Mouse (Mus musculus) megakaryocyte progenitor cell, adult 5-6 weeks (primary cell): ENCODE measurements around the gene Ephb1. TPM values are rescaled to one million over a fixed set of nuclear protein-coding genes. Genes with fewer than 3 reads are reported as not detected.

Experiments
- ATAC-seq: replicated peaks from 2 replicates; pipeline ENCODE4 v1.8.0; 2016; ENCODE audit warnings: mild to moderate bottlenecking, moderate TSS enrichment, inconsistent platforms; ENCODE audit not compliant: poor library complexity
- total RNA-seq, 2 experiments: library from RNA; stranded (forward) in 1 of 2; stranded (reverse) in 1 of 2; fragments of 157-497, 149-512 nt in 1 of 2; fragments of 200-1000 nt in 1 of 2; gene quantifications; 2 replicates each; pipeline versions ENCODE4 v1.2.3 to v1.2.4; 2015 to 2017

The Ephb1 gene
- total RNA-seq, 2 experiments from 2014 or later: not detected

DNA sequence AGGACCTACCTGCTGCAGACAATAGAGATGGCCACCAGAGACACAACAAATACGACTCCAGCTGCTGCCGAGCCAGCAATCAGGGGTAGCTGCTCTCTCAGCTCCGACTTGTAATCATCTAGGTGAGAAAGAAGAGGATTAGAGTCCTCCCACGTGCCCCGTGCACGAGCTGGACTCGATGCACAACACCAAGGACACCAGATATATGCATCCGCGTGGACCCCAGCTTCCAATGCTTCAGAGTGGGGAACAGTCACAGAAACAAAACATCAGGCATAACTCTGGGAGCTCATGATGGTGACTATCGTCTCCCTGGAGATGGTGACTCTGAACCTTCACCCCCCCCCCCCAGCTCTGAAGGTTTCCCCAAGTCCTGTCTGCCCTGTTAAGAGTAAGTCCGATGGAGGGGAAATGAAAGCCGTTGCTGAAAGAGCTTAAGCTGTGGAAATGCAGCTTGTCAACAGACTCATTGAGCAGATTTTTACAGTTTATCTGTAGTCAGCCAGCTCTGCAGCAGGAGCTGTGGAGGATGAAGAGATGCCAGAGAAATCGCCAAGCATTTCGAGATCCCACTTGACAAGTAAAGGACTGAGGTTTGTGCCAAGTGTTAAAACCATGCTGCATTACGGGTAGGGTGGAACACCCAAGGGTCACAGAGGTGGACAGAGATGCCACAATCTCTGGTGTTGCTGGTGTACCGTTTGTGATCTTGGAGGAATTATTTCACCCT is 357.6 kb downstream of the Ephb1 start:
- no peak for ATAC-seq

DNA sequence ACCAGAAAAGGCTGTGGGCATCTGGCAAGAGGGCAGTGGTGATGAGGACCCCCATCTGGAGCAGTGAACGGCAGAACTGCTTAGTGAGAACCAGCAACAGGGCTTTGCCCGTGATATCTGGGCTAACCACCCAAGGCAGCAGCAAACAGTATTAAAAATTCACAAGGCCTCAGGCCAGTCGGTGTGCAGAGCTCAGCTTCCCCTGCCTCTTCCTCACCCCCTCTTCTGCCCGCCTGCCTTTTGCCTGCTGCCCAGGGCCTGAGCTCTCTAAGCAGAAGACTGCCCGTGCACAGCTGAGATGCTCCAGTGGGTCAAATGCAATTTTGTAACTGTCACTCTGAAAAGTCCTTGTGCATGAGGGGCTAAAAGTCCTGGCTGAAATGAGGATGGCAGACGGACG is 358.3 kb downstream of the Ephb1 start:
- peak; percentile 13 for ATAC-seq

DNA sequence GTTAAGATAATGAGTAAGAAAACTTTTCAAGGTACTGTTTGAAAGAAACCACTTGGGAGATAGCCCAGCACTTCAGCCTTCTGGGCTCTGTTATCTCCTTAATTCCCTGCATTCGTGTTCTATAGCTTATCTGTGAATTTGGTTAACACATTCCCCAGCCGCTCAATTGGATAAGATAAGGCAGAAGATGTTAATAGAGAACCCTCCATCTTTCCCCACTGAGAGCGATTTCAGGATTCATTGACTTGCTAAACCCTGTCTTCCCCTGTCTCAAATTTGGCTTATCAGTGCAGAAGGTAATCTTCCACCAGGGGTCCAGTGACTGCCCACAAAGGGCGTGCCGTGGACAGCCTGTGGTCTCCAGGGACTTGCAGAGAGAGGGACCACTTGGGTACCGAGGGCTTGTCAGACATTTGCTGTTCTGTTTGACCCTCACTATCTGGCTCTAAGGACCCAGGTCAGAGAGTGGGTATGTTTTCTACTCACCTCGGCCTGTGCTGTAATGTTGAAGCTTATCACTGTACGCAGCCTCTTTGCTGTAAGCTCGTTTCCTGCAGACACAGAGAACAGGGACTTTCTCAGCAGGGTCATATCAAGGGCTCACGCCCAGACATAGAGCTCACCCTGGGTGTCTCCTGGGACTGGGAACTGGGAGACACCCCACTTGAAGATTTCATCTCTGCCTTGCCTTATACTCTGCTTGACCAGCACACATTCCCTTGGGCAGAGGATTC is 358.9 kb downstream of the Ephb1 start:
- ATAC-seq: peak; percentile 83

DNA sequence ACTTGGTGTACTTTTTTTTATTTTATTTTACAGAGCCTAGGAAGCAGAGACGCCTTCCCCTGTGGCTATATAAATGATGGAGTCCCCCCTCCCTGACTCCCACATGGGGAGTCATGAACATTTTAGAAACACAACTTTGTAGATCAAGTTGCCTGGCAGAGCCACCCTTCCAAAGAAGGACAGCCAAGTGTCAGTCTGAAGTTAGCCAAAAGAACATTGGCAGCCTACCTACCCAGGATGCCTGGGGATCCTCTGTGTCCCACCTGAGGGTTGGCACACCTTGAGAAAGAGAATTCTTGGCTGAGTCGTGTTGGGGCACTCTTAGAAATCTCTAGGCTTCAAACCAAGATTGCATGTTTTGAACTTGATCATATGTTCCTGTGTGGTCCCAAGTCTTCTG is 360.4 kb downstream of the Ephb1 start:
- no peak for ATAC-seq

DNA sequence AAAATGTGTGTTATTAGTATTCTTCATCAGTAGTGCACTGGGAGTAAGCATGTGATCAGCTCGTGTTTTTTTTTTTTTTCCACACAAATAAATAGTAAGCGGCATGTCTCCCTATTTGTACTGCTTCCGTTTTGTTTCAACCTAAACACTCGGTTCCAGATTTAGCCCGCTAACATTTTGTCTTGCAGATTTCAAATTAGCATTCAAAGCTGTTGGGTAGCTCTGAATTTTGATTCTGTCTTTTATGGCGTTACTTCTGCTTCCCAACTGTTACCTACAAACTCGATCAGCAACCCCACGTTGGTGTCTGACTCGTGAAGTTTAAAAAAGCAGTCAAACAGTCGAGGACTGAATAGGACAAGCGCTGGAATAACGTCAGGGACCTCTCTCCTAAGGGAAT is 363.7 kb downstream of the Ephb1 start:
- ATAC-seq: no peak

DNA sequence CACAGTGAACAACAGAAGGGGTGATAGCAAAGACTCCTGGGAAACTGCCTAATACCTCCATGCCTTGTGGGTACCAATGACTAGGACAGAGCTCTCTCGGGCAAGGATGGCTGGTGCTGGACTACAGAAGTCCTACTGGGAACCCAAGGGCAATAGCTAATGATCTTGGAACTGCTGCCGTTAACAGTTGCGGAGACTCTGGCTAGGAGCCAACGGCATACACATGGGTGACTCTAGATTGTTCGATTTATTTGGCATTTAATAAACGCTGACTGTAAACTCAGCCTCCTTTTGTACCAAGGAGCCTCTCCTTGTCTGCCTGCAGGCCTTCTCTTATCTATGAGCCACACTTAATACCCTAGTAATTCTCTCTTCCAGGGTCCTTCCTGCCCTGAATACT is 364.5 kb downstream of the Ephb1 start:
- peak; percentile 18; the same call in 1 of the 2 replicates for ATAC-seq

DNA sequence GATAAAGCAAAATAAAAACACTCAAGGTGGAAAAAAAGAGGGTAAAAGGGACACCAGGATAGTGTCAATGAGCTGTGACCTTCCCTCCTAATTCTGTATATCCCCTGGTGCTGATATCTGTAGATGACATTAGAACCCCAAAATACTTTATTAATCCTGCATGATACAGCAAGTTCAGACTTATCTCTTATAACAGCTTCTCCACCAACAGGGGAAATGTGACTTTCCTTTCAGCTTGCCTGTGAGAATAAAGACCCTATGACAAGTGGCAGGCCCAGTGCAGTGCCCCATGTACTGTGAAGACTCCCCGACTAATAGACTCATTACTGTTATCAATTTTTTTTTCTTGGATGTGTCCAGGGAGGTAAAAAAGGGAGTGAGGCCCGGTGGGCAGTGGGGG is 367.6 kb downstream of the Ephb1 start:
- peak; percentile 56 for ATAC-seq

DNA sequence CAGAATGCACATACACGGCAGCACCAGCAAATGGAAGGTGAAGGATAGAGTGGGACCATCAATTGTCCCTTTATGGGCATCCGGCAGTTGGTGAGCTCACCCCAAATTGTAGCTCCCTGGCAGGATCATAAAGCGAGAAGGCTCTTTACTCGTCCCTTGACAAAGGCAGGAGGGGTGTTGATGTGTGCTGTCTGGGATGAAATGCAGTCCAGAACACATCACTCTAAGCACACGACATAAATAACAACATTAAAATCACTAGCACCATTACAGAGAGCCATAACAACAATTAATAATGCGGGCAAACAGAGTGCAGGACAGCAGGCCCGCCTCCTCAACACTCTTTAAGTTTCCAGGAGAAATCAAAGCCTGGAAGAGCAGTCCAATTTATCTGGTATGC is 372.1 kb downstream of the Ephb1 start:
- ATAC-seq: no peak

DNA sequence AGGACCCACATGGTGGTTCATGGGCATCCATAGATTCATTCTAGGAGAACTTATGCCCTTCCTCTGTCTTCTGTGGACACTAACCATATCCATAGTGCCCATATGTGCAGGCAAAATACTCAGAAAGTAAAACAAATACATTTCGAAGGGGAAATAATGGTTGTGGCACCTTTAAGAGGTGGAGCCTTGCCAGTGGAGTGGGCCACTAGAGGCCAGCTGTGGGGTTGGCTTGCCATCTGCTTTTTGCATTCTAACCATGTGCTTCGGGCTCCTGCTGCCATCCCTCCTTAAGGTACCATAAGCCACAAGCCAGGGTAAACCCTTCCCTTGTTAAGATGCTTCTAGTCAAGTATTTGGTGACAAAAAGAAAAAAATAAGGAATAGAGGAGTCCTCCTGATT is 373.3 kb downstream of the Ephb1 start:
- no peak for ATAC-seq

DNA sequence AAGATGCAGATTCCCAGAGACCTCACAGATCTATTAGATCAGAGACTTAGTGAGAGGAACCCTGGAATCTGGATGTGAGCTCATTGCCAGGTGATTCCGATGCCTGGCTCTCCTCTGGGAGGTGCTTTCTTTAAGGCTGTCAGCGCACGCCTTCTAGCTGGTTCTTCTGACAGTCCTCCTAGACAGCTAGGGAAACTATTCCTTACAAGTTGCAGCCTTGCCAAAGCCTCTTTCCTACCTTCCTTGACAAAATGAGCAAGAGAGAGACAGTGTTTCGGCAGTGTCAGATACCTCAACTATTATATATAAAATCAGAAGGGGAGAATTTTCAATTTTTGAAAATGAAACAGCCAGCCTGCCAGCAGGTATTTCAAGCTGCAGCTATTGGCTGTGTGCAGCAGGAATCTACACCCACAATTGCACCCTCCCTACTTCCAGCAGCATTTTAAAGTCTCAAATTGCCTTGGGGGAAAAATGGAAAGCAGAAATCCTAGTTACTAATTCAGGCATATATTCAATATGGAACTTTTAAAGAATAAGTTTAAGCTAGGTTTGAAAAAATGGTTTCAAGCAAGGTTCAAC is 377.5 kb downstream of the Ephb1 start:
- ATAC-seq: no peak

DNA sequence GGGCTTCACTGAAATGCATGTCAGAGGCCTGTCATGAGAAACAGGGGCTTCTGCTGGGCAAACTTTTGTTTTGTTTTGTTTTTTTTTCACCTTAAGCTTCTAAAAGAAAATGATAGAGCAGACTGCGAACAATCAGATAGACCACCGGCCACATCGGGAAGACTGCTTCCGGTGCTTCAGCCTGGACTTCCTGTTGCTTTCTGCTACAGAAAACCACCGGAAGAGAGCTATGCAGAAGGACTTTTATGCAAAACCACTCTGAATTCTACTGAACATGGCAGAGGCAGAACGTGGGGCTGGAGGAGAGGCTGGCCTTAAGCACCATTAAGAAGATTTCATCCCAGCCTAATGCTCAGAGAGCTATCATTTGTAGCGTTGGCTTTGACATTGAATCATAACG is 382.2 kb downstream of the Ephb1 start:
- ATAC-seq: peak; percentile 69

DNA sequence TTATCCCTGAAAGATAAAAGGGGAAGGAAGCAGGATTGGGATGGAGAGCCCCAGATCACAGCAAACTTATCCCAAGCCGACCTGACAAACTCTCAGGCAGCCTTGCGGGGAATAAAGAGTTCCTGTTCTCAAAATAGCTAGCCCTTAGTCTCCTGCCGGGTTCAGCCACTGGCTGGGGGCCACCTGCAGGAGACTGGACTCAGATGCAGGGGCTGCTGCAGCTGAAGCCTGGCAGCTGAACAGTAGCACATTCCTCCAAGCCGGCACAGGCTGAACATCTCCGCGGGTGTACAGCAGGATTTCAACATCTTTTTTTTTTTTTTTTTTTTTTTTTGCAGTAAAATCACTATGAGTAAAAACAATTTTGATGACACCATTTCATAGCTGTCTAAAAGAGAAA is 382.7 kb downstream of the Ephb1 start:
- ATAC-seq: peak; percentile 73

DNA sequence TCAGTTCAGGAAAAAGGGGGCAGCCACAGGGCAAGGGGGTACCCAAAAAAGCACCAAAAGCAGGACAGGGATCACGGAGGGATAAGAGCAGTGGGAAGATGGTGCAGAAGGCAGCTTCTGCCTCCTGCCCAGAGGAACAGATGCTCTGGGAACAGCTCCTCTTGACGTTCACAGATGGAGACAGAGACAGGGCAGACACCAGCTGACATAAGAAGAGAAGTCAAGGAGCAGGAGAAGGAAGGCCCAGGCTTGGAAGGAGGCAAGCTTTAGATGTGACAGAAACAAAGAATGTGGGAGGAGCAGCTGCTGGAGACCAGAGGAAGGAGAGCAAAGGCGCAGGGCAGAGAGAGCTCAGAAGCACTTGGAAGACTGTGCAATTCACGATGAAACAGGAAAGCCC is 398.3 kb downstream of the Ephb1 start:
- ATAC-seq: no peak

DNA sequence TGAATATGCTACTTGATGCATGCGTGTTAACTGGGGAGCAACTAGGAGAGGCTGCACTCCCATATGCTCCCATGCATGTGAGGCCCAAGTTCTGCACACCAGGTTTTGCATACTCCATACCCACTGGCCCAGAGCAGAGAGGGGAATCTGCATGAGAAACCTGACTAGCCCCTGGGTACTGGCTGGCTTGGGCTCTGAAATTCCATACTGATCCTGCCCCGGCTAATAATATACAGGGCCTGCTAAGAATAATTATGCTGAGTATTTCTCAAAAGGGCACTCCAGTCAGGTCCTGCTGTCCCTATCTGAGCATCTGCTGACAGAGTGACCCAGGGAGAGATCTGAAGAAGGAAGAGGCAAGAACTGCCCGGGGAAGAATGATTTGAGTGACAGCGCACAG is 400.0 kb downstream of the Ephb1 start:
- ATAC-seq: no peak

DNA sequence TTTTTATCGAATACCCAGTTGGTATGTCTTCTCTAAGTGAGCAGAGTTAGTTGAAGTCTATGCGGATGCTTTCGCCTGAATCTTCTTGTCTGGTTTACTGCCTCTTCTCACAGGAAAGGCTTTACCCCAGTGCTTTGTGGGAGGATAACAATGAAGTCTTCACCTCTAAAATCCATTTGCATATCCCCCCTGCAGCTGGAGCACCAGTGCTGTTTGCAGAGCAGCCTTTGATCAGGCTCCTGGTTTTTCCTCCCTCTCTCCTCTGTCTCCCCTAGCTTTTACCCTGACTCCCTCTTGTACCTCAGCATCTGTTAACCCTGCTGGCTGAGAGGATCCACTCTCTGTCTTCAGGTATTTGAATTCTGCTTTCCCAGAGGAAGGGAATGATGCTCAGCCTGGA is 404.4 kb downstream of the Ephb1 start:
- ATAC-seq: no peak

DNA sequence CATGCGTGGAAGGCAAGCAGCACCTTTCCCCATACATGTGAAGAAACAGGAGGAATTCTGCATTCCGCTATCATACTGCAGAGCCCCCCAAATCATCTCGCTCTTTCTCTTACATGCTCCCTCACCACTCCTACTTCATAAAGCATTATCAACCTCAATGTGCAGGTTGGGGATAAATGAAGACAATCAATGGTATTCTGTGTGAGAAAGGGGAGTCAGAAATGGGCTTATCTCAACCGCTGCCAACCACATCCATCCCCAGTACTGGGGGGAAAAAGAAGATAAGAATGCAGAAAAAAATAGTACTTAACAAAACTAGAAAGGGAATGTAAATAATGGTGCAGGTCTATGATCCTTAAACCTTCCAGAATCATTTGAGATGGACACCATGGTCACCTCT is 408.7 kb downstream of the Ephb1 start:
- ATAC-seq: peak; percentile 63

DNA sequence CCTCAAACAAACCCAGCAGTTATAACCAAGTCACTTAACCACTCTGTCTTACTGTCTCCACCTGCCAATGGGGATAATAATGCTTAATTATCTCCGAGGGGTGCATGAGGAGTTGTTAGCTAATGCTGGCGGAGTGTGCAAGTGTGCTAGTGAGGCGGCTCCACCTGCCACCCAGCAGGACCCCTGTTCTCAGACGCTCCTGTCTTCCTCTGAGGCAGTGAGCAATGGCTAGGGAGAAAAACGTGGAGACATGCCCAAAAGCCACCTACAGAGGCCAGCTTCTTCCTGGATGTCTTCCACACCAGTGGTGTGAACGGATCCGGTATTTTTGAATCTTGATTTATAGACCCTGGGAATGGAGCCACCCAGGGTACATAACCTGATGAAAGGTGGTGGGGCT is 409.2 kb downstream of the Ephb1 start:
- ATAC-seq: no peak

DNA sequence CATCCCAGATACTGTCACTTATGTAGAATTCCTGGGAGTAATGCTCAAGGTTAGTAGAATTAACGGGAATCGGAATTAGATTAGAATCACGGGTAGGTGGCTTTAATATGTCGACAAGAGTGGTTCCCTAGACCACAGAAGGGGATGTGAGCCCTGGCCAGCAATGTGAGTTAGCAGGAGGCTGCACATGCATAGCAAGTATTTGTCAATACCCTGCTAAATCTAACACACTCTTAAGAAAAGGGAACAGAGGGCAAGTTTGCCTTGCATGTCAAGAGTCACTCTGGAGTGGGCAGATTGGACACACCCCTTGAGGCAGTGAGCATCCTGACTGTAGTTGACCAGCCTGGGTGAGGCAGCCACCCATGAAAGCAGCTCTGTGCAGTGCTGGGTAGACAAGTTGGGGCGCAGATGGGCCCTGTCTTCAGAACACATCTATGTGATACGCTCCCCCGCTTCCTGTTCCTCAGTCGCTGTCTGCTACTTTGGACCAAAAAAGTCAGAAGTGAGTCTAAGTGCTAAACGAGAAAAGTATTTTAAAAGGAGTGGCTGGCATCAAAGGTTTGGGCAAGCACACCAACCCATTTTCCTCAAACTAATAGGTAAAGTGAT is 412.3 kb downstream of the Ephb1 start:
- ATAC-seq: peak; percentile 66

DNA sequence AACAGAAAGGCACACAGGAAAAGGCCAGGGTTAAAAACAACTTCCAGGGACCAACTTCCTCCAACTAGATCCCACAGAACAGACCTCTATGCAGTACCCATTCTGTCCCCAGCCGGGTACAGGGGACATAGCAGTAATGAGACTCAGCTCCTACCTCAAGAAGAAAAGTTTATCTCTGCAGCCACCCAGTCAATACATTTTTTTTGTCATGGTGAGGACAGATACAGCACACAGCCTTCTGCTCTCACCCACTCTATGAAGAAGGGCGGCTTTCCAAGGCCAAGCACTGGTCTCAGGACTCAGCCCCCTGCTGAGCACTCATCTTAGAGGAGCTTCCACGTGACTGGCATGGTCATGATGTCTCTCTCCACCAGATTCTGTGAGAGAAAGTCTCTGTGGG is 414.3 kb downstream of the Ephb1 start:
- 0 out of 2 replicates have a peak, but pooled peaks have one; percentile 15 for ATAC-seq

DNA sequence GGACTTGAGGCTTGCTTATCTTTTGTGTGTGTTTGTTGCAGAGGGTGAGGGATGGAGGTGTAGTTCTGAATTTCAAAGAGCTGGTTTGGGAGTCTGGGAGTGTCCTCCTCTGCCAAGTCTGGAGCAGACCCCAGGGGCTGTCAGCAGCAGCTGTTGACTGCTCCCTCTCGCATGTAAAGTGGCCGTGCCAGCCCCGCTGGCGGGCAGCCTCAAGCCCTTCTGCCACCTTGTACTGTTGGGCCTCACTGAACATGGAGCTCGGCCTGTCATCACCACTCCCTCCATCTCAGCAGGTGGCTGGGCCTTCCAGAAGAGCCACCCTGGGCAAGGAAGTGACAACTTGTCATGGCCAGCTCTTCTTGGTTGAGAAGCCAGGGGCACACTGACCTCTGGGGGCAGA is 415.5 kb downstream of the Ephb1 start:
- ATAC-seq: no peak

DNA sequence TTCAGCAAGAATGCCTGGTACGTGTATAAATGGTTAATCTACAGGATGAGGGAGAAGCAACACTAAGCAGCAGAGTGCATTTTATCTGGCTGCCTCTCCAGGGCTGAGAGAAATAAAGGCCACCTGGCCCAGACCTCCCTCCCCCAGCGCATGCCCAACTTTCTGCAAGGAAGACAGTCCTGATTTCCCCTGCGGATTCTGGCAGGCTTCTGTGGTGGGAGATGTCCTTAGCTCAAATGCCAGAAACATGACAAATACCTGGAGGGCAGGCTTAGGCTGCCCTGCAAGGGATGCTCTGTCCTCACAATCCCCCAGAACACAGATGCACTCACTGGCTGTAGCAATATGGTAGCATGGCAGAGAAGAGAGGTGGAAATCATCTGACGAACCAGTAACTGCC is 416.4 kb downstream of the Ephb1 start:
- no peak for ATAC-seq

DNA sequence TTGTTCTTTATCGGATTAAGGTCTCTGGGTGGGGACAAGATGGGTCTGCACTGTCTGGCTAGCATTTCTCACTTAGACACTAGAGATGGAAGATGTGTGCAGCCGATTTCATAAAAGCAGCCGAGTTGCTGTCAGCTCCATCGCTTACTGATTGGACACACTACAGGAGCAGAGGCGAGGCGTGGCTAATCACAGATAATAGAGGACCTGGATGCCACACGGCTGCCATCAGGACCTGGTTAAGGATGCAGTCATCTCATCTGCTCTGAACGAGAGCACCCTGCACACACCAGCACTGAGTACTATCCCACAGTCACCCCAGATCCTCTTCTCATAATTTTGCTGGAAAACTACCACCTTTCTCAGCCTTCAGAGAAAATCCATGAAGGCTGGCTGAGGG is 419.6 kb downstream of the Ephb1 start:
- ATAC-seq: no peak
